Mouse (Mus musculus): ENCODE measurements around the gene Plekhh3. TPM values are rescaled to one million over a fixed set of nuclear protein-coding genes. Genes with fewer than 3 reads are reported as not detected.
A peak's percentile ranks its signal among the peaks of the same experiment; 100 is the strongest.

Gene Plekhh3
- polyA plus RNA-seq, 1 experiment: 67.6 TPM

DNA sequence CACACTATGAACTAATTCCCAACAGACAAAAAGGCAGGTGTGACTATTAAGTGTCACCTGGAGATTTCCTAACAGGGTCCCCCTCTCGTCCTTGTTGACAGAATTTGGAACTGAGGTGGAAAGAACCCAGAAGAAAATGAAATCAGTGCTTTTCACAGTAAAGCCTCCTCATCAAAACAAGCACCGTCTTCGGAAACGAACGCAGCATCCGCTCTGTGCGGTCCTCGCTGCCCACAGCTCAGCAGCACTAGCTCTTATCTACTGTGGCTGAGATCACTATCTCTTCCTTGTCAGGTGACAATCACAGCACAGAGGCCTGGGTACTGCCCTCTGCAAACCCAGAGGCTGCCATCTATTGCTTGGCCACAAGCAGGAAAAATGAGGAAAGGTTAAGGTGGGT, 25.0 kb upstream of the Plekhh3 start:
- DNase-seq: no peak
- TF ChIP-seq POLR2A (IDR thresholded peaks at IDR 0.05; ENCODE audit: borderline replicate concordance, insufficient read depth, low read length): no peak
- no peak for TF ChIP-seq CTCF (IDR thresholded peaks at IDR 0.05; ENCODE audit: borderline replicate concordance, insufficient read depth, low read depth, low read length)
- Histone ChIP-seq H3K27me3 (ENCODE audit: control insufficient read depth, insufficient read depth, low read length) (no peaks in the 10 kb centered on the region), H3K4me1 (ENCODE audit: control insufficient read depth, insufficient read depth, low read length) (peaks cover 34% of the 10 kb centered on the region), H3K27ac (ENCODE audit: insufficient read depth, low read length) (no peak overlapping the region), H3K4me3 (replicated peaks; ENCODE audit: insufficient read depth, low read depth, low read length) (no peak overlapping the region)
- WGBS: 95% methylated on average over 8 of the region's 8 CpGs

- peak in 1 of 2 experiments; percentile 16 for DNase-seq
- no peak overlapping the region for H3K27ac ChIP-seq (ENCODE audit: insufficient read depth, low read length)
- WGBS: 76% methylated on average over 8 of the region's 8 CpGs
- H3K4me3 ChIP-seq (replicated peaks; ENCODE audit: insufficient read depth, low read depth, low read length): no peak overlapping the region
- H3K4me1 ChIP-seq (ENCODE audit: control insufficient read depth, insufficient read depth, low read length): peaks cover 36% of the 10 kb centered on the region
- no peaks in the 10 kb centered on the region for H3K27me3 ChIP-seq (ENCODE audit: control insufficient read depth, insufficient read depth, low read length)
- TF ChIP-seq CTCF (IDR thresholded peaks at IDR 0.05; ENCODE audit: borderline replicate concordance, insufficient read depth, low read depth, low read length) (no peak), POLR2A (IDR thresholded peaks at IDR 0.05; ENCODE audit: borderline replicate concordance, insufficient read depth, low read length) (no peak)
Observed at GRCm38 (mm10) chr11:101195571-101195970, 24.4 kb upstream of the Plekhh3 start.

DNA sequence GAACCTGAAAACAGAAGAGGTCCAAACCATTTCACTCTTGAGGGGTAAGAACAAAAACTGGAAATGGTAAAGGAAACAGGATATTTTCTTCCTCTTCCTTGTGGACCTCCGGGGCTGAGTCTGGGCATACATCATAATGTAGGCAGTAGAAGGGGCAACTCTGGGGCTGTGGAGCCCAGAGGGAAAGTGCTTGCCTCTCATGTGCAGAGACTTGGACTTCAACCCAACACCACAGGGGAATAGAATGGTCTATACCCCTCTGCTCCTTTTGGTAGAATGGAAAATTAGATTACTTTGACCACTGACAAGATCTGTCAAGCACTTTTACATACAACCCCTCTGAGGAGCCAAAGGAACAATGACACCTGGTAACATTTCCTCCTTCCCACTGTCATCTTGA, 23.9 kb upstream of the Plekhh3 start:
- TF ChIP-seq POLR2A (IDR thresholded peaks at IDR 0.05; ENCODE audit: borderline replicate concordance, insufficient read depth, low read length) (no peak), CTCF (IDR thresholded peaks at IDR 0.05; ENCODE audit: borderline replicate concordance, insufficient read depth, low read depth, low read length) (no peak)
- no peak overlapping the region for H3K4me3 ChIP-seq (replicated peaks; ENCODE audit: insufficient read depth, low read depth, low read length)
- DNase-seq: no peak
- WGBS: 92% methylated on average over 1 of the region's 1 CpGs
- H3K27ac ChIP-seq (ENCODE audit: insufficient read depth, low read length): no peak overlapping the region
- H3K4me1 ChIP-seq (ENCODE audit: control insufficient read depth, insufficient read depth, low read length): peaks cover 38% of the 10 kb centered on the region
- no peaks in the 10 kb centered on the region for H3K27me3 ChIP-seq (ENCODE audit: control insufficient read depth, insufficient read depth, low read length)

- DNase-seq: no peak
- TF ChIP-seq CTCF (IDR thresholded peaks at IDR 0.05; ENCODE audit: borderline replicate concordance, insufficient read depth, low read depth, low read length) (no peak), POLR2A (IDR thresholded peaks at IDR 0.05; ENCODE audit: borderline replicate concordance, insufficient read depth, low read length) (no peak)
- peaks cover 43% of the 10 kb centered on the region for H3K4me1 ChIP-seq (ENCODE audit: control insufficient read depth, insufficient read depth, low read length)
- H3K27ac ChIP-seq (ENCODE audit: insufficient read depth, low read length): no peak overlapping the region
- H3K4me3 ChIP-seq (replicated peaks; ENCODE audit: insufficient read depth, low read depth, low read length): no peak overlapping the region
- 80% methylated on average over 6 of the region's 6 CpGs for WGBS
- no peaks in the 10 kb centered on the region for H3K27me3 ChIP-seq (ENCODE audit: control insufficient read depth, insufficient read depth, low read length)
Observed at GRCm38 (mm10) chr11:101194643-101195042, 23.5 kb upstream of the Plekhh3 start.

DNA sequence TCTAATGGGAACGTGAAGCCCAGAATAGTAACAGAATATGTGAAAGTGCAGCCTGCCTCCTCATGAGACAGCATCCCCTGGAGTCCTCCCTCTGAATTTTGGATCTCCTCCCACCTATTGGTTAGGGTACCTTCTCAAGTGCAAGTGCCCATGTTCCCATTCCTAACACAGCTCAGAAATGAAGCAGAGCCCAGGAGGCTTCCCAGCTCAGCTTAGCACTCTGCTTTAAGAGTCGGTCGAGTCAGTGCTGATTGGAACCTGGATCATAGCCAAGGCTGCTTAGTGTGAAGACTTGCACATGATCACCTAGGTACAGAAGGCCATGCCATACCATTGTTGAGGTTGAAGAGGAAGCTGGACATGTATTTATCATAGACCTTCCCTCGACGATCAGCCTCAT, 23.0 kb upstream of the Plekhh3 start:
- Histone ChIP-seq H3K4me1 (ENCODE audit: control insufficient read depth, insufficient read depth, low read length) (peaks cover 48% of the 10 kb centered on the region), H3K27me3 (ENCODE audit: control insufficient read depth, insufficient read depth, low read length) (no peaks in the 10 kb centered on the region), H3K4me3 (replicated peaks; ENCODE audit: insufficient read depth, low read depth, low read length) (no peak overlapping the region), H3K27ac (ENCODE audit: insufficient read depth, low read length) (no peak overlapping the region)
- DNase-seq: peak; percentile 34 to 45
- WGBS: 45% methylated on average over 5 of the region's 5 CpGs
- TF ChIP-seq POLR2A (IDR thresholded peaks at IDR 0.05; ENCODE audit: borderline replicate concordance, insufficient read depth, low read length) (no peak), CTCF (IDR thresholded peaks at IDR 0.05; ENCODE audit: borderline replicate concordance, insufficient read depth, low read depth, low read length) (no peak)

DNA sequence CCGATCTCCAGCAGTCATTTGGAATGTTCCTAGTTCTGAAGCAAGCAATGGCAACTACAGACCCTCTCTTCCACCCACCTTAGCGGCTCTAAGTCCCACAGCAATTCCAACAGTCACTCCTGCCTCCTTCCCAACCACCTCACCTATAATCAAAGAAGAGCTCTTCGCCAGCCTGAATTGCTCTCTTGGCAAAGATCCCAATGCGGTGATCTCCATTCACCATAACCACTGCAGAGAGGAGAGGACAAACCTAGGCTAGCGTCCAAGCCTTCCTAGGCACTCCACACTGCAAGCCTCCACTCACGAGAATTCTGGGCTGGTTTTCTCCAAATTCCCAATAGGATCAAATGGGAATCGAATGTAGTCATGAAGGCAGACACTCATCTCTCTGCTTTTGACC, 21.9 kb upstream of the Plekhh3 start:
- peak in 1 of 2 experiments; percentile 59 for DNase-seq
- H3K4me3 ChIP-seq (replicated peaks; ENCODE audit: insufficient read depth, low read depth, low read length): no peak overlapping the region
- WGBS: 37% methylated on average over 7 of the region's 7 CpGs
- TF ChIP-seq CTCF (IDR thresholded peaks at IDR 0.05; ENCODE audit: borderline replicate concordance, insufficient read depth, low read depth, low read length) (no peak), POLR2A (IDR thresholded peaks at IDR 0.05; ENCODE audit: borderline replicate concordance, insufficient read depth, low read length) (no peak)
- H3K4me1 ChIP-seq (ENCODE audit: control insufficient read depth, insufficient read depth, low read length): peaks cover 56% of the 10 kb centered on the region
- no peaks in the 10 kb centered on the region for H3K27me3 ChIP-seq (ENCODE audit: control insufficient read depth, insufficient read depth, low read length)
- peak overlapping the region; percentile 22; the same call in 1 of the 2 replicates for H3K27ac ChIP-seq (ENCODE audit: insufficient read depth, low read length)

DNA sequence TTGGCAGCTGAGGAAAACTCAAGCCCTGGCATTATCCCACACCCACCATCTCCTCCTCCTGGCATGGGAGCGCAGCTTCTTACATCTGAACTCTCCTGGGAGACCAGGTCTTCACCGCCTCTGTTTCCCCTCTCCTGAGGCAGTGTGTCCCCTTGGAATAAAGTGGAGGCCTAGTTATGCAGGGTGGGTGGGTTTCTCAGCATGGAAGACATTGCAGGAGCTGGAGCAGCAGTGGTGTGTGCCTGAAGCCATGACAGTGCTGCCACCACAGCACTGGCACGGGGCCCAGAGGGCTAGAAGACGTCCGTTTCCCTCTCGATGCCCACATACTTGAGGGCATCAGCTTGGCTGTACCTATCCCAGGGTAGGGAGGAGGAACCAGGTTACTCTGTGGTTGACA, 21.5 kb upstream of the Plekhh3 start:
- peaks cover 60% of the 10 kb centered on the region for H3K4me1 ChIP-seq (ENCODE audit: control insufficient read depth, insufficient read depth, low read length)
- H3K4me3 ChIP-seq (replicated peaks; ENCODE audit: insufficient read depth, low read depth, low read length): no peak overlapping the region
- DNase-seq: peak; percentile 53 to 58
- WGBS: 30% methylated on average over 6 of the region's 6 CpGs
- TF ChIP-seq POLR2A (IDR thresholded peaks at IDR 0.05; ENCODE audit: borderline replicate concordance, insufficient read depth, low read length) (no peak), CTCF (IDR thresholded peaks at IDR 0.05; ENCODE audit: borderline replicate concordance, insufficient read depth, low read depth, low read length) (no peak)
- no peaks in the 10 kb centered on the region for H3K27me3 ChIP-seq (ENCODE audit: control insufficient read depth, insufficient read depth, low read length)
- peak overlapping the region; percentile 22; the same call in 1 of the 2 replicates for H3K27ac ChIP-seq (ENCODE audit: insufficient read depth, low read length)

GRCm38 (mm10) chr11:101191919-101192470, 20.8 kb upstream of the Plekhh3 start:
- peak overlapping the region; percentile 100; the same call in 1 of the 2 replicates for H3K27ac ChIP-seq (ENCODE audit: insufficient read depth, low read length)
- H3K4me1 ChIP-seq (ENCODE audit: control insufficient read depth, insufficient read depth, low read length): peaks cover 66% of the 10 kb centered on the region
- TF ChIP-seq CTCF (IDR thresholded peaks at IDR 0.05; ENCODE audit: borderline replicate concordance, insufficient read depth, low read depth, low read length): no peak
- TF ChIP-seq POLR2A (IDR thresholded peaks at IDR 0.05; ENCODE audit: borderline replicate concordance, insufficient read depth, low read length): no peak
- no peak overlapping the region for H3K4me3 ChIP-seq (replicated peaks; ENCODE audit: insufficient read depth, low read depth, low read length)
- WGBS: 18% methylated on average over 4 of the region's 4 CpGs
- no peaks in the 10 kb centered on the region for H3K27me3 ChIP-seq (ENCODE audit: control insufficient read depth, insufficient read depth, low read length)
- peak; percentile 38 to 52 for DNase-seq
